Mouse (Mus musculus): ENCODE data around the gene Blmh. TPM values are rescaled to one million over a fixed set of nuclear protein-coding genes. Genes with fewer than 3 reads are reported as not detected.

The Blmh gene
- total RNA-seq, 2 experiments from 2014 or later = 27.2 to 35.2 TPM

- no peak for TF ChIP-seq CTCF (IDR thresholded peaks at IDR 0.05)
- intact Hi-C loops (cut with DNase I) = no loop called here
- no peak overlapping the region for H3K4me3 ChIP-seq
- DNase-seq = no peak
- H3K27ac ChIP-seq = no peak overlapping the region
Measured at GRCm38 (mm10) chr11:77010762-77011475, 86.3 kb downstream of the Blmh start.

DNA sequence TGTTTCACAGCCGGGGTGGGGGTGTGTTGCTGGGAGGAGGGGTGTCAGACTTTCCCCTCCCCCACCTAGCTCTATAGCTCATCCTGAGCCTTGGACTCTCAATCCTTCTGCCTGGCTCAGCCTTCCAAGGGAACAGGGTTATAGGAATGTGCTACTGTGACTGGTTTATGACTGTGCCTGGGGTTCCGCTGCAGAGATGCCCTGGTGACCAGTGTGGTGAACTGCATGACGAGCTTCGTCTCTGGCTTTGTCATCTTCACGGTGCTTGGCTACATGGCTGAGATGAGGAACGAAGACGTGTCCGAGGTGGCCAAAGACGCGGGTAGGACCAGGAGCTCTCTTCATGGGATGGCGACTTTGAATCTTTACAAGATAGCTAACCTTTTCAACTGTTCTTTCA lies 93.4 kb downstream of the Blmh start:
- no peak for TF ChIP-seq CTCF (IDR thresholded peaks at IDR 0.05)
- intact Hi-C loops (cut with DNase I) = no loop called here
- Histone ChIP-seq H3K4me3 (no peak overlapping the region), H3K27ac (no peak overlapping the region)
- DNase-seq = no peak

GRCm38 (mm10) chr11:77019539-77019938 lies 94.9 kb downstream of the Blmh start:
- intact Hi-C loops (cut with DNase I) = no loop called here
- Histone ChIP-seq H3K4me3 (no peak overlapping the region), H3K27ac (no peak overlapping the region)
- DNase-seq = no peak
- no peak for TF ChIP-seq CTCF (IDR thresholded peaks at IDR 0.05)

- intact Hi-C loops (cut with DNase I) = no loop called here
- no peak overlapping the region for H3K4me3 ChIP-seq
- H3K27ac ChIP-seq = no peak overlapping the region
- TF ChIP-seq CTCF (IDR thresholded peaks at IDR 0.05) = no peak
- no peak for DNase-seq
Measured at GRCm38 (mm10) chr11:77021749-77022396, 97.3 kb downstream of the Blmh start.

DNA sequence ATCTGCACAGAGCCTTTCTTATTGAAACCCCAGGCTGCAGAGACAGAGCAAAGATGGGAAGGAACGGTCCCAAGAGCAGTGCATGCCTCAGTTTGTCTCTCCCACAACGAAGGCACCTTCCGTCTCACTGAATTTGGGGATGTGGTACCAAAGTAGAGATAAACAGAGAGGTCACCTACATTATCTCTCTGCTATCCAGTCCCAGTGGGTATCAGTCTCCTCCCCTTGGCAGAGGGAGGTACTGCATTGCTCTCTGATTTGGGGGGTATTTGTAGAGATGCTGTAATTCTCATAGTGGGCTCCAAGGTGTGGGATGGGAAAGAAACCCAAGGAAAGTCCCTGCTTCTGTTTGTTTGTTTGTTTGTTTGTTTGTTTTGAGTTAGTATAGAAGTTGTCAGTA lies 102.0 kb downstream of the Blmh start:
- no peak overlapping the region for H3K27ac ChIP-seq
- TF ChIP-seq CTCF (IDR thresholded peaks at IDR 0.05) = peak; percentile 11; the same call in 1 of the 2 replicates
- intact Hi-C loops (cut with DNase I) = no loop called here
- no peak overlapping the region for H3K4me3 ChIP-seq
- no peak for DNase-seq

- Histone ChIP-seq H3K4me3 (no peak overlapping the region), H3K27ac (no peak overlapping the region)
- TF ChIP-seq CTCF (IDR thresholded peaks at IDR 0.05) = no peak
- intact Hi-C loops (cut with DNase I) = no loop called here
- no peak for DNase-seq
Measured at GRCm38 (mm10) chr11:77028157-77028556, 103.5 kb downstream of the Blmh start.

DNA sequence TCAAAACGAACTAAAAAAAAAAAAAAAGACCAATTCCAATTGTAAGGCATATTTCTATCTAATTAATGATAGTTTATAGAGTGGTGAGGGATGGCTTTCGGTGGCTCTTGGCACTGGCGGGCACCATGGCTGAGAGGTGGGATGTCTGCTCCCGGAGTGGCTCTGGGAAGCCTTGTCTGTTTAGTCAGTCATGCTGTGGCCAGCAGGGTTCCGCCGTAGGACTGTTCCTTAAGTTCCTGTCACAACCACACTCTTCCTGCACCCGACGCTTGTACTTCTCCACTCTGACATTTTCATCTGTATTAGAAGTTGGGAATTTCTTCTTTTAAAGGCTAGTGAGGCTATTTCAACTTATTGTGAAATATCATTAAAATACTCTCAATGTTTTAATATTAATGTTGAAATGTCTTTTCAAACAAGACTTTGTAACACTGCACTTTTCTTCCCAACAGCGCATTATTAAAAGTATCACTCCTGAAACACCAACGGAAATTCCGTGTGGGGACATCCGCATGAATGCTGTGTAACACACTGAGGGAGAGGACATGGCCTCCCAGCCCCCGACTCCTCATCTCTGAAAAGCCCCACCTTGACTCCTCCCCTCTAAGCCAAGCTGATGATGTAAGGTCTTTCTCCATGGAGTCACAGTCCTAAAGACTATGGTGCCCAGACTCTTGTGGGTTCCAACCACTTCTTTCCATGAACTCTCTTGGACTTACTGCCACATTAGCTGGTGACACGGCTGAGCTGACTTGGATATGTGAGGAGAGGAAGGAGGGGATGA lies 106.7 kb downstream of the Blmh start:
- DNase-seq = no peak
- intact Hi-C loops (cut with DNase I) = no loop called here
- Histone ChIP-seq H3K4me3 (no peak overlapping the region), H3K27ac (no peak overlapping the region)
- no peak for TF ChIP-seq CTCF (IDR thresholded peaks at IDR 0.05)

Other genes starting within 250 kb of the Blmh start
- gene Trarg1, start 245.0 kb upstream of the Blmh start, total RNA-seq (2021) = under 1 TPM; 0.77 to 0.84 TPM
- 10 to 100 TPM; 19.8 to 26.1 TPM for gene Gosr1, start 161.2 kb upstream of the Blmh start, total RNA-seq (2021)
- 10 to 100 TPM; 25.7 to 30.5 TPM for gene Cpd, start 77.8 kb upstream of the Blmh start, total RNA-seq (2021)
- under 1 TPM in 1 of 2 experiments, not detected in 1; 0.26 TPM for gene Tmigd1, start 22.6 kb upstream of the Blmh start, total RNA-seq (2021)
- under 1 TPM; 0.17 to 0.20 TPM for gene Slc6a4, start 73.8 kb downstream of the Blmh start, total RNA-seq (2021)
- 10 to 100 TPM; 11.8 to 11.9 TPM for gene Nsrp1, start 153.6 kb downstream of the Blmh start, total RNA-seq (2021)

Measured in gastrocnemius, adult 2 months (tissue).